Mouse (Mus musculus) c-Kit-positive CD71-positive TER-119-positive erythroid progenitor cells, embryonic 14.5 days (primary cell): Measurements from ENCODE around the gene Jak3.
A peak's percentile ranks its signal among the peaks of the same experiment; 100 is the strongest.

ENCODE experiments used
- DNase-seq: peaks from one replicate; pipeline ENCODE4 v3.0.0-alpha.2; 2013; ENCODE audit warnings: low spot score

Jak3 gene

GRCm38 (mm10) chr8:71676020-71676741, at the start of gene Jak3:
Jak3 (plus strand) TSS chr8:71676296.
- peak; percentile 66 for DNase-seq

- DNase-seq = no peak
Measured at GRCm38 (mm10) chr8:71626753-71627152, 49.3 kb upstream of the Jak3 start.

GRCm38 (mm10) chr8:71627265-71628099, 48.6 kb upstream of the Jak3 start:
- DNase-seq = no peak

GRCm38 (mm10) chr8:71628396-71629095, 47.5 kb upstream of the Jak3 start:
- no peak for DNase-seq

- DNase-seq = peak; percentile 84
Measured at GRCm38 (mm10) chr8:71629096-71629697, 46.9 kb upstream of the Jak3 start.

- peak; percentile 45 for DNase-seq
Measured at GRCm38 (mm10) chr8:71629781-71630212, 46.3 kb upstream of the Jak3 start.

- DNase-seq = no peak
Measured at GRCm38 (mm10) chr8:71630761-71631160, 45.3 kb upstream of the Jak3 start.

GRCm38 (mm10) chr8:71631897-71632296, 44.2 kb upstream of the Jak3 start:
- no peak for DNase-seq

GRCm38 (mm10) chr8:71633164-71633563, 42.9 kb upstream of the Jak3 start:
- DNase-seq = no peak

- peak; percentile 59 for DNase-seq
Measured at GRCm38 (mm10) chr8:71633981-71634667, 42.0 kb upstream of the Jak3 start.

GRCm38 (mm10) chr8:71637149-71638095, 38.7 kb upstream of the Jak3 start:
- no peak for DNase-seq

GRCm38 (mm10) chr8:71638321-71638720, 37.8 kb upstream of the Jak3 start:
- DNase-seq = no peak

GRCm38 (mm10) chr8:71639318-71639717, 36.8 kb upstream of the Jak3 start:
- no peak for DNase-seq

GRCm38 (mm10) chr8:71645510-71645909, 30.6 kb upstream of the Jak3 start:
- no peak for DNase-seq

- peak; percentile 41 for DNase-seq
Measured at GRCm38 (mm10) chr8:71654600-71654999, 21.5 kb upstream of the Jak3 start.

GRCm38 (mm10) chr8:71657816-71658215, 18.3 kb upstream of the Jak3 start:
- no peak for DNase-seq

- DNase-seq = no peak
Measured at GRCm38 (mm10) chr8:71658515-71659049, 17.5 kb upstream of the Jak3 start.

- DNase-seq = no peak
Measured at GRCm38 (mm10) chr8:71659751-71660150, 16.3 kb upstream of the Jak3 start.

GRCm38 (mm10) chr8:71660325-71661120, 15.6 kb upstream of the Jak3 start:
- DNase-seq = peak; percentile 84
